Mouse (Mus musculus): ENCODE measurements around the gene Slc39a8. TPM values are rescaled to one million over a fixed set of nuclear protein-coding genes. Genes with fewer than 3 reads are reported as not detected.

Gene Slc39a8
- polyA plus RNA-seq, 1 experiment from 2014 or later, result 9.0 TPM

DNA sequence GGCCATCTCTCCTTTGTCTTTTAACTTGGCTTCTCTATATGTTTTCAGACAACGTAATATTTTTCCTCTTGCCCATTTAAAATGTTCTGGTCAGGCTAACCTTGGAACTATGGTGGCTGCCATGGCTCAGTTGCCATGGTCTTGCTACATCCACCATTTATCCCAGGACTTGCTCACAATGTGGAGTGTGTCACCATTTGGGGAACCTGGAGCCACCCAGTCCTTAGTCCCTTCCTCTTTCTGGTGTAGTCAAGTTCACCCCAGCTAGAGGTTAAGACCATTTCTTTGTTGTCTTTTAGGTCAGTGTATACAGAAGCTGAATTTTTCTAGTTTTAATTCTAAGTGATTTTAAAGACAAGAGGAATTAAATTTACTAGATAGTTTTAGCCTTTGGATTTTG is 80.7 kb downstream of the Slc39a8 start:
- Histone ChIP-seq H3K4me2 (ENCODE audit: low read depth, severe bottlenecking) (no peak overlapping the region), H3K9ac (ENCODE audit: low read length) (no peak overlapping the region), H3K4me3 (ENCODE audit: low read depth, low read length) (no peak overlapping the region), H3K27me3 (ENCODE audit: control insufficient read depth, insufficient read depth, low read length) (no peaks in the 10 kb centered on the region), H3K4me1 (ENCODE audit: control insufficient read depth, insufficient read depth, low read length) (no peaks in the 10 kb centered on the region), H3K27ac (replicated peaks; ENCODE audit: low read depth, low read length) (no peak overlapping the region), H3K36me3 (ENCODE audit: control insufficient read depth, insufficient read depth, low read length) (no peaks in the 10 kb centered on the region), H3K9me3 (ENCODE audit: control insufficient read depth, low read length) (no peaks in the 10 kb centered on the region)
- DNase-seq (ENCODE audit: low spot score) (no peak), ATAC-seq (ENCODE audit: insufficient number of reproducible peaks, low FRiP score, low TSS enrichment, low read depth) (no peak)
- 96% methylated on average over 1 of the region's 1 CpGs for WGBS

DNA sequence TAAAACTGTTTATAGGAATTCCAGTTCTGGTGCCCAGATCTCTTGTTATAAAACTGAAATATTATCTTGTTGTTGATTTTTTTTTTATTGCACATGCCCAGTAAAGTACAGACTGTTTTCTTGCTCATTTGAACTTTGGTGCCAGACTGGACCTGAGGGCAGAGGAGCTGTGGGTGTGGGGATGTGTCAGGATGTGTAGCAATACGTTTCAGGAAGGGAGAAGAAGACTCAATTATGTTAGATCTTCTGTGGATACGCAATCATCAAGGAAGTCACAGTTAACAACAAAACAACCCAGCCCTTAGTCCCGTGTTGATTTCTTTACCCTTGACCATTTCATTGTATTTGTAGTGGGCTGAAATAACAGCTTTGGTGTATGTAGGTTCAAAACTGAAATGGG is 81.9 kb downstream of the Slc39a8 start:
- no peaks in the 10 kb centered on the region for H3K36me3 ChIP-seq (ENCODE audit: control insufficient read depth, insufficient read depth, low read length)
- no peaks in the 10 kb centered on the region for H3K27me3 ChIP-seq (ENCODE audit: control insufficient read depth, insufficient read depth, low read length)
- no peaks in the 10 kb centered on the region for H3K4me1 ChIP-seq (ENCODE audit: control insufficient read depth, insufficient read depth, low read length)
- H3K9me3 ChIP-seq (ENCODE audit: control insufficient read depth, low read length), result no peaks in the 10 kb centered on the region
- 73% methylated on average over 3 of the region's 3 CpGs for WGBS
- no peak overlapping the region for H3K27ac ChIP-seq (replicated peaks; ENCODE audit: low read depth, low read length)
- no peak overlapping the region for H3K4me2 ChIP-seq (ENCODE audit: low read depth, severe bottlenecking)
- no peak overlapping the region for H3K9ac ChIP-seq (ENCODE audit: low read length)
- ATAC-seq (ENCODE audit: insufficient number of reproducible peaks, low FRiP score, low TSS enrichment, low read depth) (no peak), DNase-seq (ENCODE audit: low spot score) (no peak)
- H3K4me3 ChIP-seq (ENCODE audit: low read depth, low read length), result no peak overlapping the region

GRCm38 (mm10) chr3:135915941-135916340 is 90.9 kb downstream of the Slc39a8 start:
- no peak overlapping the region for H3K4me3 ChIP-seq (ENCODE audit: low read depth, low read length)
- 87% methylated on average over 4 of the region's 4 CpGs for WGBS
- H3K9ac ChIP-seq (ENCODE audit: low read length), result no peak overlapping the region
- no peaks in the 10 kb centered on the region for H3K4me1 ChIP-seq (ENCODE audit: control insufficient read depth, insufficient read depth, low read length)
- H3K4me2 ChIP-seq (ENCODE audit: low read depth, severe bottlenecking), result no peak overlapping the region
- no peaks in the 10 kb centered on the region for H3K27me3 ChIP-seq (ENCODE audit: control insufficient read depth, insufficient read depth, low read length)
- no peaks in the 10 kb centered on the region for H3K36me3 ChIP-seq (ENCODE audit: control insufficient read depth, insufficient read depth, low read length)
- H3K27ac ChIP-seq (replicated peaks; ENCODE audit: low read depth, low read length), result no peak overlapping the region
- ATAC-seq (ENCODE audit: insufficient number of reproducible peaks, low FRiP score, low TSS enrichment, low read depth) (no peak), DNase-seq (ENCODE audit: low spot score) (no peak)
- H3K9me3 ChIP-seq (ENCODE audit: control insufficient read depth, low read length), result no peaks in the 10 kb centered on the region

DNA sequence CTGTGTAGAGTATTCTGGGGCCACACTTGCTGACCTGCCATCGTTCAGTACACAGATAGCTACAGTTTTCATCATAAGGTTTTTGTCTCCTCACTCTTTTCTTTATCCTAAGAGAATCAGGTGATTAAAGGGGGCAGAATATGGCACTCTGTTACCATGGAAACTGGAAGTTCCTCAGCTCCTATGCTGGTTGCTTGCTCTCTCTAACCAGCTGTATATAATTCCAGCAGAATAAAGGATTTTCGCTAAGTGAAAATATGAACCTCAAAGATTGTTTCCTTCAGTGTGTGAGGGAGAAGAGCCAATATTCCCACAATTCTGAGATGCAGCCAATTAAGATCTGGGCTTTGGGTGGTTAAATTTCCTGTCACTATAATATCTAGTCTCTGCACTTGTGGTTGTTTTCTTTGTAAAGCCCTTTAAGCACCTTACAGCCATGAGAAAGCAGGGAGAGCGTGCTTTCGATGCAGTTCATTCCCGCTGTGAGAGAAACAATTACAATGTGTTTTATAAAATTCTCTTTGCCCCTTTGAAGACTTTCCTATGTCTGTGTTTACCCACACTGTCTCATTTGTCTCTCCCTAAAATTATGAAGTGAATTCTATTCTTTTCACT is 93.6 kb downstream of the Slc39a8 start:
- Histone ChIP-seq H3K9me3 (ENCODE audit: control insufficient read depth, low read length) (no peaks in the 10 kb centered on the region), H3K36me3 (ENCODE audit: control insufficient read depth, insufficient read depth, low read length) (no peaks in the 10 kb centered on the region), H3K27me3 (ENCODE audit: control insufficient read depth, insufficient read depth, low read length) (no peaks in the 10 kb centered on the region), H3K4me2 (ENCODE audit: low read depth, severe bottlenecking) (no peak overlapping the region), H3K4me3 (ENCODE audit: low read depth, low read length) (no peak overlapping the region), H3K9ac (ENCODE audit: low read length) (no peak overlapping the region), H3K27ac (replicated peaks; ENCODE audit: low read depth, low read length) (no peak overlapping the region), H3K4me1 (ENCODE audit: control insufficient read depth, insufficient read depth, low read length) (no peaks in the 10 kb centered on the region)
- DNase-seq (ENCODE audit: low spot score) (no peak), ATAC-seq (ENCODE audit: insufficient number of reproducible peaks, low FRiP score, low TSS enrichment, low read depth) (no peak)
- 85% methylated on average over 5 of the region's 5 CpGs for WGBS

GRCm38 (mm10) chr3:135919305-135919704 is 94.2 kb downstream of the Slc39a8 start:
- H3K9me3 ChIP-seq (ENCODE audit: control insufficient read depth, low read length), result no peaks in the 10 kb centered on the region
- DNase-seq (ENCODE audit: low spot score), result no peak
- WGBS, result 82% methylated on average over 4 of the region's 4 CpGs
- H3K4me1 ChIP-seq (ENCODE audit: control insufficient read depth, insufficient read depth, low read length), result no peaks in the 10 kb centered on the region
- no peaks in the 10 kb centered on the region for H3K36me3 ChIP-seq (ENCODE audit: control insufficient read depth, insufficient read depth, low read length)
- no peak for ATAC-seq (ENCODE audit: insufficient number of reproducible peaks, low FRiP score, low TSS enrichment, low read depth)
- H3K27ac ChIP-seq (replicated peaks; ENCODE audit: low read depth, low read length), result no peak overlapping the region
- no peak overlapping the region for H3K4me2 ChIP-seq (ENCODE audit: low read depth, severe bottlenecking)
- H3K9ac ChIP-seq (ENCODE audit: low read length), result no peak overlapping the region
- H3K4me3 ChIP-seq (ENCODE audit: low read depth, low read length), result no peak overlapping the region
- no peaks in the 10 kb centered on the region for H3K27me3 ChIP-seq (ENCODE audit: control insufficient read depth, insufficient read depth, low read length)

DNA sequence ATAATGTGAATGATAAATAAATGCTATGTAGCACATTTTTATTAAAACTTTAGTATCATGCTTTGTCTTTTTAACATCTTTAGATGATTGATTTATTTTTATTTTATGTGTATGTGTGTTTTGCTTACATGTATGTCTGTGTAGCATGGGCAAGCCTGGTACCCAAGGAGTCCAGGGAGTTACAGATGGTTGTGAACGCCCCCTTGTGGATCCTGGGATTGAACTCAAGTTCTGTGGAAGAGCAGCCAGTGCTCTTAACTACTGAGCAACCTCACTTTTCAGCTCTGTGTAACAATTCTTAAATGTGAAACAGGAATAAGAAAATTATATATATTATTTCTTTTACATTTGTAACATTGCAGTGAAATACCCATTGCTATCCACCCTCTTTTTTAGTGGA is 101.7 kb downstream of the Slc39a8 start:
- H3K4me2 ChIP-seq (ENCODE audit: low read depth, severe bottlenecking), result no peak overlapping the region

DNA sequence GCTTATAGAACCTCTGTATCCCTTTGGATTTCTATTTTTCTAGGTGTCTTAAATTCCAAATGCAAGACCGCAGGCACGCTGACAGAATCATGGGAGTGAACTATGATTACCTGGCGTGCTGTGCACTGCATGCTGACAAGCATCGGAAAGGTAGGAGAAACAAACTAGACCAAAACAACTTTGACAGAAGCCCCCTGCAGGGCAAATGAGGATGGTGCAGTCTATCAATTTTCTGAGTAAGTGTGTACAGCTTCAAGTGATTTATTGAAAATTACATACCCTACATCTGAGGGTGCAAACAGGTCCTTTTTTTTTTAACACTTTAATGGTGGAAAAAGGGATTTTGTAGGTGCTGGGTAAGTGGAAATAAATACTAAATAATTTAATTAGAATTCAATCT is 103.1 kb downstream of the Slc39a8 start:
- H3K27me3 ChIP-seq (ENCODE audit: control insufficient read depth, insufficient read depth, low read length), result no peaks in the 10 kb centered on the region
- WGBS, result 82% methylated on average over 4 of the region's 4 CpGs
- no peaks in the 10 kb centered on the region for H3K4me1 ChIP-seq (ENCODE audit: control insufficient read depth, insufficient read depth, low read length)
- ATAC-seq (ENCODE audit: insufficient number of reproducible peaks, low FRiP score, low TSS enrichment, low read depth), result no peak
- H3K4me2 ChIP-seq (ENCODE audit: low read depth, severe bottlenecking), result no peak overlapping the region
- DNase-seq (ENCODE audit: low spot score), result peak; percentile 24
- H3K9ac ChIP-seq (ENCODE audit: low read length), result no peak overlapping the region
- H3K27ac ChIP-seq (replicated peaks; ENCODE audit: low read depth, low read length), result no peak overlapping the region
- no peak overlapping the region for H3K4me3 ChIP-seq (ENCODE audit: low read depth, low read length)
- H3K36me3 ChIP-seq (ENCODE audit: control insufficient read depth, insufficient read depth, low read length), result no peaks in the 10 kb centered on the region
- H3K9me3 ChIP-seq (ENCODE audit: control insufficient read depth, low read length), result no peaks in the 10 kb centered on the region

More for the DNA sequence above, 101.7 kb downstream of the Slc39a8 start:
- Histone ChIP-seq H3K9me3 (ENCODE audit: control insufficient read depth, low read length) (no peaks in the 10 kb centered on the region), H3K36me3 (ENCODE audit: control insufficient read depth, insufficient read depth, low read length) (no peaks in the 10 kb centered on the region), H3K9ac (ENCODE audit: low read length) (no peak overlapping the region), H3K27me3 (ENCODE audit: control insufficient read depth, insufficient read depth, low read length) (no peaks in the 10 kb centered on the region), H3K27ac (replicated peaks; ENCODE audit: low read depth, low read length) (no peak overlapping the region), H3K4me1 (ENCODE audit: control insufficient read depth, insufficient read depth, low read length) (no peaks in the 10 kb centered on the region), H3K4me3 (ENCODE audit: low read depth, low read length) (no peak overlapping the region)
- 36% methylated on average over 1 of the region's 1 CpGs for WGBS
- peak; percentile 20 for DNase-seq (ENCODE audit: low spot score)
- no peak for ATAC-seq (ENCODE audit: insufficient number of reproducible peaks, low FRiP score, low TSS enrichment, low read depth)

DNA sequence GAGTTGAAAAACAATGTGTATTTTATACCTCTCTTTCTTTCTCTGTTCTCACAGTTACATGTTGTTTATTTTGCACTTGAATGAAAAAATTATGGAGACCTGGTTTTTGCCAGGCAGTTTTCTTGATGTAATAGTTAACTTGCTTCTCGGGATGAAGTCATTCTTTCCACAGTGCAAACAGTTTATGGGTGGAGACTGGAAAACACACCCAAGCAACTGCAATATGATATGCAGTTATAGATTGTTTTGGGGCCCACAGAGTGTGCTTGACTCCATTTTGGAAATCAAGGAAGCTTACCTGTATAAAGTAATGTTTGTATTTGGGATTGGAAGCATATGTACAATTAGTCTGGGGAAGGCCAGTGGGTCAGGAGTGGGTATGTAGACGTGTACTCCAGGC is 112.4 kb downstream of the Slc39a8 start:
- Histone ChIP-seq H3K4me1 (ENCODE audit: control insufficient read depth, insufficient read depth, low read length) (no peaks in the 10 kb centered on the region), H3K4me3 (ENCODE audit: low read depth, low read length) (no peak overlapping the region), H3K27ac (replicated peaks; ENCODE audit: low read depth, low read length) (no peak overlapping the region), H3K9ac (ENCODE audit: low read length) (no peak overlapping the region), H3K4me2 (ENCODE audit: low read depth, severe bottlenecking) (no peak overlapping the region), H3K36me3 (ENCODE audit: control insufficient read depth, insufficient read depth, low read length) (no peaks in the 10 kb centered on the region), H3K27me3 (ENCODE audit: control insufficient read depth, insufficient read depth, low read length) (no peaks in the 10 kb centered on the region), H3K9me3 (ENCODE audit: control insufficient read depth, low read length) (no peaks in the 10 kb centered on the region)
- 83% methylated on average over 2 of the region's 2 CpGs for WGBS
- DNase-seq (ENCODE audit: low spot score) (no peak), ATAC-seq (ENCODE audit: insufficient number of reproducible peaks, low FRiP score, low TSS enrichment, low read depth) (no peak)
